18 mouse cellular contexts compared by ENCODE assay signal in the genomic region with DNA sequence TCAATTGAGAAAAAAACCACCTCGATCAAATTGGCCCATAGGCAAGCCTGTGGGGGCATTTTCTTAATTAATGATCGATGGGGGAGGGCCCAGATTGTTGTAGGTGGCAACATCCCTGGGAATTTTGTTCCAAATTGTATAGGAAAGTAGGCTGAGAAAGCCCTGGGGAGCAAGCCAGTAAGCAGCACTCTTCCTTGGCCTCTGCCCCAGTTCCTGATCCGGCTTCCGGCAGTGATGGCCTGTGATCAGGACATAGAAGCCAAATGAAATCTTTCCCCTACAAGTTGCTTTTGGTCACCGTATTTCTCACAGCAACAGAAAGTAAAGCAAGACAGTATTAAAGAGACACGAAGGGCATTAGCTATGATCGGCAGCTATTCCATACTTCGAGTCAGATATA.
DNase-seq lines count a peak whose midpoint lies in the region; ATAC-seq and TF ChIP-seq lines count a peak whose summit lies in the region.
"Had no signal": no experiment of that assay in that cellular context is flagged by ENCODE, and none has a peak within 500 bp of the region (broad histone marks: within the 10 kb centered on the region; RNA-seq: fewer than 3 reads in every experiment).

No protein-coding gene starts in this region.

- H3K4me3 ChIP-seq in heart, adult 2 months, result no peak overlapping the region
- H3K4me3 ChIP-seq: embryonic facial prominence, embryonic 10.5 days; hindbrain, embryonic 15.5 days; limb, embryonic 15.5 days; midbrain, embryonic 12.5 days had no signal

- H3K4me1 ChIP-seq in heart, adult 2 months (ENCODE audit: control insufficient read depth, insufficient read depth, low read length), result no peaks in the 10 kb centered on the region; the same call in 1 of the 2 replicates
- H3K4me1 ChIP-seq: embryonic facial prominence, embryonic 10.5 days; limb, embryonic 15.5 days had no signal

- H3K9ac ChIP-seq in heart, adult 2 months (ENCODE audit: low read depth, low read length), result no peak overlapping the region
- H3K9ac ChIP-seq: hindbrain, embryonic 15.5 days; limb, embryonic 15.5 days; liver, embryonic 14.5 days; lung, embryonic 14.5 days; midbrain, embryonic 12.5 days had no signal

- ATAC-seq in cerebellum, adult (ENCODE audit: insufficient number of reproducible peaks, low FRiP score, low TSS enrichment), result no peak

- intact Hi-C loops in heart, adult 2 months (cut with DNase I), result no loop called here
- intact Hi-C loops in heart, postnatal 25 days (cut with DNase I), result no loop called here

- H3K79me2 ChIP-seq in heart, adult 2 months (replicated peaks; ENCODE audit: control insufficient read depth, insufficient read depth, low read length), result no peaks in the 10 kb centered on the region

- TF ChIP-seq POLR2A in heart, adult 2 months (IDR thresholded peaks at IDR 0.05; ENCODE audit: insufficient read depth, low read depth, low read length), result no peak

- H3K36me3 ChIP-seq in heart, adult 2 months (ENCODE audit: control insufficient read depth, insufficient read depth, low read length), result no peaks in the 10 kb centered on the region
- H3K36me3 ChIP-seq: embryonic facial prominence, embryonic 10.5 days; hindbrain, embryonic 15.5 days; limb, embryonic 15.5 days; midbrain, embryonic 12.5 days had no signal

- H3K27ac ChIP-seq in heart, adult 2 months, result no peak overlapping the region
- H3K27ac ChIP-seq: embryonic facial prominence, embryonic 10.5 days; hindbrain, embryonic 15.5 days; kidney, postnatal 0 days; limb, embryonic 15.5 days; liver, embryonic 14.5 days; midbrain, embryonic 12.5 days had no signal

- 76% methylated on average over 8 of the region's 8 CpGs for WGBS in heart, adult 2 months

- DNase-seq in cerebellum, adult 11-12 months, result peak; percentile 25
- peak; percentile 7 to 17 for DNase-seq in heart, adult 2 months
- DNase-seq in heart, postnatal 25 days (ENCODE audit: low spot score), result no peak
- peak; percentile 15 to 39 for DNase-seq in cerebellum, postnatal 25 days
- DNase-seq in spleen, postnatal 14 days (ENCODE audit: low spot score in 2 of 2), result no peak
- no peak for DNase-seq in thymus, postnatal 4 days
- DNase-seq in layer of hippocampus, adult 9-10 months (ENCODE audit: low spot score), result no peak
- DNase-seq: adrenal gland, postnatal 25 days; kidney, adult 2 months; left cerebral cortex, postnatal 4 days; lung, embryonic 14.5 days had no signal

- no peak for TF ChIP-seq EP300 in heart, adult 2 months (IDR thresholded peaks at IDR 0.05; ENCODE audit: insufficient read depth, low read depth, low read length)

- H3K27me3 ChIP-seq in heart, adult 2 months (ENCODE audit: control insufficient read depth, insufficient read depth, low read length), result no peaks in the 10 kb centered on the region
- H3K27me3 ChIP-seq: hindbrain, embryonic 15.5 days; limb, embryonic 15.5 days; midbrain, embryonic 12.5 days had no signal

- no peak for TF ChIP-seq CTCF in heart, adult 2 months (IDR thresholded peaks at IDR 0.05)

Comparison
In these comparisons a context has a peak if more than half of its experiments do, and no peak if none do; other contexts are left out.
1. DNase-seq: peak in cerebellum, adult 11-12 months (single experiment), heart, adult 2 months (2 of 2) and cerebellum, postnatal 25 days (2 of 2); none in heart, postnatal 25 days (single experiment), spleen, postnatal 14 days (0 of 2), thymus, postnatal 4 days (single experiment) and layer of hippocampus, adult 9-10 months (single experiment).